ENCODE assay signal across 7 mouse cellular contexts in genomic region chr7:80197371-80197770, GRCm38 (mm10). TPM values are rescaled to one million over a fixed set of nuclear protein-coding genes. Genes with fewer than 3 reads are reported as not detected.
DNase-seq lines count a peak whose midpoint lies in the region; ATAC-seq and TF ChIP-seq lines count a peak whose summit lies in the region.

No protein-coding gene starts in this region.

- no peak for DNase-seq in testis, postnatal 10 days (ENCODE audit: low spot score)
- peak; percentile 34 for DNase-seq in limb, embryonic 11.5 days (ENCODE audit: low spot score)
- DNase-seq in retina, embryonic 14.5 days (ENCODE audit: low spot score) = peak; percentile 30
- DNase-seq in cerebellum, adult 8-10 months = no peak
- no peak for DNase-seq in lung, postnatal 4 days

- no peak for ATAC-seq in embryonic facial prominence, embryonic 15.5 days (ENCODE audit: insufficient number of reproducible peaks, low FRiP score, low TSS enrichment, low read depth)
- ATAC-seq in limb, embryonic 11.5 days (ENCODE audit: insufficient number of reproducible peaks, low FRiP score, low TSS enrichment, low read depth) = no peak

- H3K27ac ChIP-seq in testis, adult 2 months (ENCODE audit: control insufficient read depth, insufficient read depth, low read depth, low read length) = 0 out of 2 replicates have a peak overlapping the region, but pooled peaks have one; percentile 37
- H3K27ac ChIP-seq in embryonic facial prominence, embryonic 15.5 days (replicated peaks) = peak overlapping the region; percentile 97
- no peak overlapping the region; the same call in 1 of the 2 replicates for H3K27ac ChIP-seq in limb, embryonic 11.5 days (replicated peaks; ENCODE audit: low read depth, low read length)

- H3K4me2 ChIP-seq in embryonic facial prominence, embryonic 15.5 days (replicated peaks) = peak overlapping the region; percentile 80
- peak overlapping the region; percentile 88 for H3K4me2 ChIP-seq in limb, embryonic 11.5 days (ENCODE audit: low read depth, severe bottlenecking)

- TF ChIP-seq CTCF in testis, adult 2 months (IDR thresholded peaks at IDR 0.05; ENCODE audit: control insufficient read depth, insufficient read depth, insufficient replicate concordance, low read depth, low read length) = no peak

- TF ChIP-seq POLR2A in testis, adult 2 months (IDR thresholded peaks at IDR 0.05; ENCODE audit: control insufficient read depth, low read depth, low read length) = no peak

- H3K36me3 ChIP-seq in testis, adult 2 months (ENCODE audit: control insufficient read depth, insufficient read depth, low read length) = no peaks in the 10 kb centered on the region
- H3K36me3 ChIP-seq in embryonic facial prominence, embryonic 15.5 days = 0 out of 2 replicates have a peak, but pooled peaks cover 3% of the 10 kb centered on the region
- H3K36me3 ChIP-seq in limb, embryonic 11.5 days (ENCODE audit: control insufficient read depth, insufficient read depth, low read length) = no peaks in the 10 kb centered on the region

- no peaks in the 10 kb centered on the region for H3K9me3 ChIP-seq in embryonic facial prominence, embryonic 15.5 days (replicated peaks)
- no peaks in the 10 kb centered on the region for H3K9me3 ChIP-seq in limb, embryonic 11.5 days (ENCODE audit: control insufficient read depth, low read length)

- no peak overlapping the region; the same call in 1 of the 2 replicates for H3K9ac ChIP-seq in embryonic facial prominence, embryonic 15.5 days
- H3K9ac ChIP-seq in limb, embryonic 11.5 days (ENCODE audit: low read length) = peak overlapping the region; percentile 73

- WGBS in embryonic facial prominence, embryonic 15.5 days = 13% methylated on average over 4 of the region's 4 CpGs
- WGBS in limb, embryonic 11.5 days = 25% methylated on average over 4 of the region's 4 CpGs

- no peaks in the 10 kb centered on the region for H3K27me3 ChIP-seq in testis, adult 2 months (ENCODE audit: control insufficient read depth, insufficient read depth, low read length)
- H3K27me3 ChIP-seq in embryonic facial prominence, embryonic 15.5 days = no peaks in the 10 kb centered on the region
- no peaks in the 10 kb centered on the region for H3K27me3 ChIP-seq in limb, embryonic 11.5 days (ENCODE audit: control insufficient read depth, insufficient read depth, low read length)

- no peak overlapping the region for H3K4me3 ChIP-seq in testis, adult 2 months (ENCODE audit: control insufficient read depth, low read depth, low read length)
- H3K4me3 ChIP-seq in embryonic facial prominence, embryonic 15.5 days (replicated peaks) = peak overlapping the region; percentile 78
- H3K4me3 ChIP-seq in limb, embryonic 11.5 days (ENCODE audit: low read depth, low read length) = peak overlapping the region; percentile 62

- H3K4me1 ChIP-seq in testis, adult 2 months (ENCODE audit: control insufficient read depth, insufficient read depth, low read length) = peaks cover 23% of the 10 kb centered on the region
- peaks cover 67% of the 10 kb centered on the region for H3K4me1 ChIP-seq in embryonic facial prominence, embryonic 15.5 days
- H3K4me1 ChIP-seq in limb, embryonic 11.5 days (ENCODE audit: control insufficient read depth, insufficient read depth, low read length) = peaks cover 26% of the 10 kb centered on the region

RNA-seq across cellular contexts. Expression of gene Sema4b, which starts 10.7 kb away (rescaled TPM):
- 5.2 and 5.6 TPM in 2 replicates for polyA plus RNA-seq in testis, adult 2 months (2012; rRNA removed)
- polyA plus RNA-seq in embryonic facial prominence, embryonic 15.5 days (2015; fragmentation: Nextera tagmentation; extraction: Ambion mirVana) = 23.0 and 25.2 TPM in 2 replicates
- polyA plus RNA-seq in limb, embryonic 11.5 days (2014; fragmentation: Nextera tagmentation; extraction: Ambion mirVana) = 8.3 and 9.0 TPM in 2 replicates

RNA-seq across cellular contexts. Expression of gene Cib1, which starts 35.2 kb away (rescaled TPM):
- polyA plus RNA-seq in testis, adult 2 months (2012; rRNA removed) = 406 and 411 TPM in 2 replicates
- polyA plus RNA-seq in embryonic facial prominence, embryonic 15.5 days (2015; fragmentation: Nextera tagmentation; extraction: Ambion mirVana) = 96.8 and 108 TPM in 2 replicates
- polyA plus RNA-seq in limb, embryonic 11.5 days (2014; fragmentation: Nextera tagmentation; extraction: Ambion mirVana) = 55.5 and 60.8 TPM in 2 replicates

RNA-seq across cellular contexts. Expression of gene Gdpgp1, which starts 35.3 kb away (rescaled TPM):
- polyA plus RNA-seq in testis, adult 2 months (2012; rRNA removed) = 1.7 and 1.8 TPM in 2 replicates
- polyA plus RNA-seq in embryonic facial prominence, embryonic 15.5 days (2015; fragmentation: Nextera tagmentation; extraction: Ambion mirVana) = 4.1 TPM in 2 replicates
- 4.6 and 4.8 TPM in 2 replicates for polyA plus RNA-seq in limb, embryonic 11.5 days (2014; fragmentation: Nextera tagmentation; extraction: Ambion mirVana)

RNA-seq across cellular contexts. Expression of gene Ttll13, which starts 48.8 kb away (rescaled TPM):
- 361 and 376 TPM in 2 replicates for polyA plus RNA-seq in testis, adult 2 months (2012; rRNA removed)
- 1.3 and 1.6 TPM in 2 replicates for polyA plus RNA-seq in embryonic facial prominence, embryonic 15.5 days (2015; fragmentation: Nextera tagmentation; extraction: Ambion mirVana)
- 0.30 and 0.91 TPM in 2 replicates for polyA plus RNA-seq in limb, embryonic 11.5 days (2014; fragmentation: Nextera tagmentation; extraction: Ambion mirVana)

Comparison
In these comparisons a context has a peak if more than half of its experiments do, and no peak if none do; other contexts are left out.
1. DNase-seq: peak in limb, embryonic 11.5 days (single experiment) and retina, embryonic 14.5 days (single experiment); none in testis, postnatal 10 days (single experiment), cerebellum, adult 8-10 months (single experiment) and lung, postnatal 4 days (0 of 2).